Mouse (Mus musculus) myocyte (in vitro differentiated cells): Measurements from ENCODE around the gene Oas1g. TPM values are rescaled to one million over a fixed set of nuclear protein-coding genes. Genes with fewer than 3 reads are reported as not detected.
"Not testable (repeated sequence)": the region's sequence is repeated elsewhere in the genome, so short reads cannot be mapped to it uniquely, and the experiment has no call there.

Source experiments
- H3K27me3 ChIP-seq: one replicate; pipeline ENCODE4 v1.6.1; 2011; ENCODE audit not compliant: control insufficient read depth, insufficient read depth, insufficient read length
- H3K36me3 ChIP-seq: one replicate; pipeline ENCODE4 v1.6.1; 2011; ENCODE audit not compliant: control insufficient read depth, insufficient read depth
- H3K4me2 ChIP-seq: one replicate; pipeline ENCODE4 v1.6.1; 2011; ENCODE audit warnings: low read depth, control low read depth
- H3K4me3 ChIP-seq: one replicate; pipeline ENCODE4 v1.5.1; 2011; ENCODE audit warnings: mild to moderate bottlenecking, control low read depth, moderate library complexity
- H3K79me2 ChIP-seq: one replicate; pipeline ENCODE4 v1.6.1; 2011; ENCODE audit not compliant: control insufficient read depth, insufficient read depth
- H3ac ChIP-seq: one replicate; pipeline ENCODE4 v1.6.1; 2011; ENCODE audit not compliant: control insufficient read depth, insufficient read length
- CEBPB ChIP-seq: IDR thresholded peaks from 2 replicates; pipeline ENCODE4 v1.6.1; 2011; ENCODE audit warnings: mild to moderate bottlenecking, moderate library complexity; ENCODE audit not compliant: poor library complexity, insufficient read depth, severe bottlenecking
- E2F4 ChIP-seq: IDR thresholded peaks from one replicate; pipeline ENCODE4 v1.6.1; 2011; ENCODE audit warnings: mild to moderate bottlenecking, control low read depth, moderate library complexity; ENCODE audit not compliant: insufficient read depth
- MAX ChIP-seq: IDR thresholded peaks from one replicate; pipeline ENCODE4 v1.6.1; 2011; ENCODE audit warnings: low read depth, mild to moderate bottlenecking, control low read depth
- MYOD1 ChIP-seq, 3 experiments: IDR thresholded peaks; one replicate each; pipeline ENCODE4 v1.6.1; 2011; ENCODE audit warnings: control low read depth in 2 of 3, low read depth in 2 of 3, mild to moderate bottlenecking in 2 of 3, moderate library complexity in 1 of 3; ENCODE audit not compliant: insufficient read length in 2 of 3, control insufficient read depth in 1 of 3
- MYOG ChIP-seq, 3 experiments: IDR thresholded peaks; one replicate each; pipeline ENCODE4 v1.6.1; 2011; ENCODE audit warnings: control low read depth in 2 of 3, low read depth in 2 of 3, mild to moderate bottlenecking in 2 of 3; ENCODE audit not compliant: insufficient read length in 2 of 3, control insufficient read depth in 1 of 3, insufficient read depth in 1 of 3
- POLR2A ChIP-seq: IDR thresholded peaks from one replicate; pipeline ENCODE4 v1.6.1; 2011; ENCODE audit warnings: low read depth, mild to moderate bottlenecking, control low read depth, moderate library complexity; ENCODE audit not compliant: insufficient read length
- POLR2AphosphoS2 ChIP-seq: IDR thresholded peaks from one replicate; pipeline ENCODE4 v1.6.1; 2011; ENCODE audit warnings: low read depth, control low read depth; ENCODE audit not compliant: insufficient read length
- SRF ChIP-seq: IDR thresholded peaks from one replicate; pipeline ENCODE4 v1.6.1; 2011; ENCODE audit warnings: low read depth; ENCODE audit not compliant: control insufficient read depth, insufficient read length
- TCF12 ChIP-seq: IDR thresholded peaks from one replicate; pipeline ENCODE4 v1.6.1; 2011; ENCODE audit warnings: mild to moderate bottlenecking, control low read depth; ENCODE audit not compliant: poor library complexity, insufficient read depth, severe bottlenecking
- TCF3 ChIP-seq: IDR thresholded peaks from one replicate; pipeline ENCODE4 v1.6.1; 2011; ENCODE audit warnings: low read depth, control low read depth; ENCODE audit not compliant: insufficient read length
- USF1 ChIP-seq: IDR thresholded peaks from one replicate; pipeline ENCODE4 v1.6.1; 2011; ENCODE audit warnings: low read depth, mild to moderate bottlenecking, control low read depth, moderate library complexity
- polyA plus RNA-seq: library from polyadenylated mRNA; unstranded; fragments of >200 nt; fragmentation: generic; extraction: Trizol; gene quantifications from one replicate; pipeline ENCODE4 v1.2.1, GENCODE M21; 2012; ENCODE audit warnings: missing spikeins

The Oas1g gene
- polyA plus RNA-seq, 1 experiment: not detected

GRCm38 (mm10) chr5:120920296-120920695 lies 32.9 kb upstream of the Oas1g start:
- Histone ChIP-seq H3K4me2 (no peak overlapping the region), H3K79me2 (no peaks in the 10 kb centered on the region), H3K36me3 (no peaks in the 10 kb centered on the region), H3ac (no peak overlapping the region), H3K27me3 (no peaks in the 10 kb centered on the region), H3K4me3 (no peak overlapping the region)
- TF ChIP-seq TCF12 (no peak), USF1 (no peak)

GRCm38 (mm10) chr5:120919156-120919935 lies 31.9 kb upstream of the Oas1g start:
- not testable (repeated sequence) for H3K4me3 ChIP-seq, H3ac ChIP-seq, H3K79me2 ChIP-seq, H3K4me2 ChIP-seq, H3K36me3 ChIP-seq, H3K27me3 ChIP-seq

GRCm38 (mm10) chr5:120914204-120914603 lies 26.8 kb upstream of the Oas1g start, which contains the start of gene Oas1d:
TSS of gene Oas1d (plus strand) at chr5:120914536.
- not testable (repeated sequence) for H3ac ChIP-seq, H3K4me3 ChIP-seq, H3K79me2 ChIP-seq, H3K36me3 ChIP-seq, H3K27me3 ChIP-seq, H3K4me2 ChIP-seq

DNA sequence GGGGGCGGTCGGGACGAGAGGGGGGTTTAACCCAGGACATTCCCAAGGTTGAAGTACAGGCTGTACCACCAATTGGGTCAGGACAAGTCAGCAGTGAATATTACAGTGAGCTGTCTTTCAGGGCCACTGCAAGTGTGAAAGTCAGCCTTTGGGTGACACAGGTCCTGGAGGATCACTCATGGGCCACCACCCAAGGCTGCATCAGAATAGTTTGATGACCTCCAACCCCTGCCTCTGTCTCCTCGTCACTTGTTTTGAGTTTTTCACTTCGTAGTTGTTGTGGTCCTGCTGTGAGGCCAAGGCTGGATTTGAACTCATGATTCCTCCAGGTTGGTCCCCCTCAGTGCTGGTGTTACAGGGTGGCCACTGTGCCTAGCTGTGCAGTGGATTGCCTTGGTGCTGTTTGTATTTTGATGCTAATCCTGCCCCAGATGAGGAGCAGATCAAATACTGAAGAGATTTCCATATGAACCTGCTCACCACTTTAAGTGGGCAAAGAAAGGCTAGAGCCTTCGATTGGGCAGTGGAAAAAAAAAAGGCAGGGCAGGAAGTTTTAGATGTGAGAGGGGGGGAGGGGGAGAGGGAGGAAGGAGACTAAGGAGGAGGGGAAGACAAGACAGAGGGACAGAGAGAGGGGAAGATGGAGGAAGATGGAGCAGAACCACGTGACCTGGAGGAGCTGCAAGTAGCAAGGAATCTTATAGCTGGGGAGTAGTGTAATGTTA lies 20.9 kb upstream of the Oas1g start:
- H3K36me3 ChIP-seq: no peaks in the 10 kb centered on the region
- TF ChIP-seq TCF3 (no peak), POLR2AphosphoS2 (no peak), CEBPB (no peak), MYOG (IDR thresholded peaks at IDR 0.05; ENCODE audit: control insufficient read depth in 1 of 3, insufficient read depth in 1 of 3, insufficient read length in 2 of 3, low read depth in 2 of 3) (no peak)
- no peak overlapping the region for H3K4me2 ChIP-seq
- H3ac ChIP-seq: no peak overlapping the region
- H3K79me2 ChIP-seq: no peaks in the 10 kb centered on the region
- no peak overlapping the region for H3K4me3 ChIP-seq
- H3K27me3 ChIP-seq: no peaks in the 10 kb centered on the region

DNA sequence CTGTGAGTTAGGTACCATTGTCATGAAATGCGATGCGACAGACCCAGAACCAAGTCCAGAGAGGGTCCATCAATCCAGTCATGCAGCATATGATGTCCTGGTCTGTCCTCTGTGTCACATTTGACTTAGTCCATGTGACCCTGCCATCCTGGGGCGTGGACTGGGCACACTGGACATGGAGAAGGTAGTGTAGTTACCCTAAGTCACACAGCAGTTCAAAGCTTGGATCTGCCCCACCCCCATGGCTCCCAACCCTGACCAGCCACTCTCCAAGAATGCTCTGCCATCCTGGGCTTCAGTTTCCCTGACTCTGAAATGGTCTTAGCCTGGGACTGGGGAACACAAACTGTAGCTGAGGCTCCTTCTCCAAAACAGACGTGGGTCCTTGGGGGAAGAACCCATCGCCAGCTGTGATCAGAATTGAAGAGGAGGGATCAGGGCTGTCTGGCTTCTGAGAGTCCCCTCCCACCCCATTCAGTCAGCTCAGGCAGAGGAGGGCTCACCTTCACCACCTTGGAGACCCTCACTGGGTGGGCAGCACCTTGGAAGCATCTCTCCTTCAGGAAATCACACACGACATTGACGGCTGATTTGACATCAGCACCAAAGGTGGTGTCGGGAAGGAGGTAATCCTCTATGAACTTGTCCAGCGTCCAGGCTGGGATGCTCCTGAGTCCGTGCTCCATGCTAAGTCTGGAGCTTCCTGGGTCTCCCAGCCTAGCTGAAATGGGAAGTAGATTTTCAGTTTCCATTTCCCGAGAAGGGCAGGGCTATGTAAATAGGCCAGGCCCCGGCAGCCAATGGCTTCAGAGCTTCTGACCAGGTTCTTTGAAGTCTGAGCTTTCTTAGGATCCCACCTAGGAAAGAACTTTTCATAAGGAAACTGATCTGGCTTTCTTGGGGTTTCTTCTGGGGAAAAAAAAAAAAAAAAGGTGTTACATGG lies 19.6 kb upstream of the Oas1g start, which contains the start of gene Oas1a:
TSS of gene Oas1a (minus strand) at position 731 of the 943 bp plus-strand sequence.
- not testable (repeated sequence) for H3K4me2 ChIP-seq, H3ac ChIP-seq, H3K4me3 ChIP-seq

GRCm38 (mm10) chr5:120902056-120902455 lies 14.6 kb upstream of the Oas1g start:
- Histone ChIP-seq H3K4me3 (no peak overlapping the region), H3K4me2 (no peak overlapping the region), H3K79me2 (no peaks in the 10 kb centered on the region), H3K36me3 (no peaks in the 10 kb centered on the region), H3ac (no peak overlapping the region), H3K27me3 (no peaks in the 10 kb centered on the region)
- TF ChIP-seq MAX (no peak), SRF (no peak), USF1 (no peak), MYOD1 (IDR thresholded peaks at IDR 0.05; ENCODE audit: control insufficient read depth in 1 of 3, insufficient read length in 2 of 3, low read depth in 2 of 3) (no peak), CEBPB (no peak), POLR2A (no peak), POLR2AphosphoS2 (no peak), E2F4 (no peak)

More for the DNA sequence above, 19.6 kb upstream of the Oas1g start, which contains the start of gene Oas1a:
- H3K79me2 ChIP-seq, H3K27me3 ChIP-seq, H3K36me3 ChIP-seq: not testable (repeated sequence)
